Mouse (Mus musculus) hematopoietic stem cell, adult 5-6 weeks (primary cell): ENCODE results near the gene Kcne3. TPM values are rescaled to one million over a fixed set of nuclear protein-coding genes. Genes with fewer than 3 reads are reported as not detected.

Source experiments
- ATAC-seq, 2 experiments: fragments of 125-278 bp in 1 of 2; replicated peaks in 1 of 2; 2 replicates each; pipeline ENCODE4 v1.8.0; 2016 to 2017; ENCODE audit warnings: inconsistent platforms in 2 of 2, mild to moderate bottlenecking in 2 of 2, moderate number of reproducible peaks in 2 of 2, low read depth in 1 of 2, moderate TSS enrichment in 1 of 2; ENCODE audit not compliant: low FRiP score in 2 of 2, poor library complexity in 2 of 2, severe bottlenecking in 2 of 2, insufficient read depth in 1 of 2, low TSS enrichment in 1 of 2
- total RNA-seq: library from RNA; stranded (forward); fragments of 172-1452, 232-1000 nt; gene quantifications from 2 replicates; pipeline ENCODE4 v1.2.3, GENCODE M21; 2017

The Kcne3 gene
- total RNA-seq, 1 experiment from 2014 or later: 0.55 TPM

DNA sequence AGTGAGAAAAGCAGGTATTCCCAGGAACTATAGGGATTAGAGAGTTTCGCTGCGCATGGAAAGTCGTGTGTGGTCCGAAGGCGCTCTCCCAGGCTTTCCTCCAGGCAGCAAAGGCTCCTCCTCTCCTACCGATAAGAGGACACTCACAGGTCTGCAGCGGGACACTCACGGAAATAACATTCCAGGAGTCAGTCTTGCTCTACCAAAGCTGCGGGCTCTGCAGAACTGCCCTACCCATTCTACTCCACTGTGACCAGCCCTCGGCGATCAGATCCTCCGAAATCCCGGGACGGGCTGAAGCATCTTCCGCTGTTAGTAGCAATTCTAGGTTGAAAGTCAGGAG, 2.6 kb downstream of the Kcne3 start:
- ATAC-seq: no peak

DNA sequence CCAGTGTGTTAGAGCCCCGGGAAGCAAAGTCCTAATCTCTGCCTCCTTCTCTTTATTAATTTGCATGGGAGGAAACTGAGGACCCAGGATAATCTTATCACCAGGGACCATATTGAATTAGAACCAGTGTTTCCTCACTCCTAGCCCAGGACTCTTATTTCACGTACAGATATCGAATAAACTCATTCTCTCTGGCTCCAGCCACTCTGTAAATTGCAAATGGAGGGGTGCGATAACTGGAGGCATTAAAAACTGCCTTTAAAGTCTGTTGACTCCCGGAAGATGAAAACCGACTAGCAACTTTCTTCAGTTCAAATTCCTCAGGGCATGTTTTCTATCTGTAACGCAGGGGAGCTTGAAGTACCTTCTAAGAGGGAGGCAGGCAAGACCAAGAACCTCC, 3.1 kb downstream of the Kcne3 start:
- ATAC-seq: no peak

DNA sequence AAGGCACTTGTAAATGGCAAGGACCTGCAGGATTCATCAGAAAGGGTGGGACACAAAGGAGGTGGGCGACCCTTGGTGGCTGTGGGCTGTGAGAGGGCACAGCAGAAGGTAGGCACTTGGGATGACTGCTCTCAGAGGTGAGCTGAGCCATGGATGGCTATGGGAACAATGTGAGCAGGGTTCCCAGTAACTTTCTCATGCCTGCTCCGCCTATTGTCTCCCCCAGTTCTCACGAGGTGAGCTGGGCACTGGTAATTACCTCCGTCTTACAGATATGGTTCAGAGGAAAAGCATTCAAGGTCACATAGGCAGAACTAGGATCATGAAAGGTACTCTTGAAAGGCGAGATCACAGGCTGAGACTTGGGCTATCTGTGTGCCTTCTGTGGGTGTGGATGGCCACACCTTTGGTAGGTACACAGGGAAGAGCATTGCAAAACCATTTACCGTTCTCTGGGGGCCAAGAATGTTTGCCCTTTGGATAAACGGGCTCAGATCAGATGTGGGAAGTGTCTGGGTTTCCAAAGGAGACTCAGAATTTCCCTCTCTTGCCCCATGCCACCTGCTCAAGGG, 3.6 kb downstream of the Kcne3 start:
- no peak for ATAC-seq

GRCm38 (mm10) chr7:100181176-100181575, 4.9 kb downstream of the Kcne3 start:
- no peak for ATAC-seq

GRCm38 (mm10) chr7:100181614-100182013, 5.3 kb downstream of the Kcne3 start:
- no peak for ATAC-seq

DNA sequence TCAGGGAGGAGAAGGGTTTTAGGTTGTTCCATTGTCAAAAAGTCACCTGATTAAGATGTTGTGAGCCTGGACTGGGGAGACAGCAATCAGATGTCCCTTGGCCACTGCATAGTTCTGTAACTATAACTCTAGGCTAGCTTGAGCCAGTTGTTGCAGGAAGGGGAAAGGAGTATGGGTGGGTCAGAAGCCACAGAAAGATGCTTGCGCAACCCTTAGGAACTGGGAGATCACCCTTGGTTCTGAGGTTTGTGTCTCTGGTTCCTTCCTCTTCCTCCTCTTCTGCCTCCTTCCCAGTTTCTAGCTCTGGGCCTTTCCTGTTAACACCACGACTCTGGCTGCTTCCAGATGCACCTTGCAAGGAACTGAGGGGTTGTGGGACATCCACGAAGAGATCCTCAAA, 6.1 kb downstream of the Kcne3 start:
- no peak for ATAC-seq

DNA sequence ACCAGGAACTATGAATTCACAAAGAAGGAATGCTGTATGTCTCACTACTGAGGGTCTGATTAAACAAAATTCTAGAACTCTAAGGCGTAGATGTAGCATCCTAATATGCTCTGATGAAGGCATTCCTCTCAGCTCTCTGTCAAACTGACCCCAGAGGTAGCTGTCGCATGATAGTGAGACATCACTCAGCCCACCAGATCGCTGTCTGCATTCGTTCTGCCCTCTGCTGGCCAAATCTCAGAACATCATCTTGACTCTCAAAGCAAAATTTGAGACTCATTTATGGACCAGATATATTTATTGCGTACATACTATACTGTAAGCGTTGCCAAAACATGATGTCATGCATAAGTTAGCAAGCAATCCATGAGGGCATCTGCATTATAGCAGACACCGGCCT, 11.3 kb downstream of the Kcne3 start:
- peak; percentile 44 to 62; a peak in 1 of 4 replicates for ATAC-seq

- no peak for ATAC-seq
These were observed 13.9 kb downstream of the Kcne3 start for GRCm38 (mm10) chr7:100190167-100190566.

DNA sequence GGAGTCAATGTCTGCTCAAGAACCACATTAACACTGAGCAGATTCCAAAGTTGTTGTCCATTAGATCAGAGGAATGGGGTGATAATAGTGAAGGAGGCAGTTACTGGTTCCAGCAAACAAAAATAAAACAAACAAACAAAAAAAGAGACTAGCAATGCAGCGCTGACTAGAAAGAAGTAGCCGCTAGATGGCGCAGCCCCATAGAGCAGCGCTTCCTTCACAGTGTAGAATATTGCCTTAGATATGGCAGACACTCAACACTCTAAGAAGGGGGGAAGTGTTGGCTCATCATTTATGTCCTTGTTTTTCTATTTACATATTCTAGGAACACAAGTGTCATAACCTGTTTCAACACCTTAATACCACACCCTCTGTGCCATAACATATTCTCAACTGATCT, 14.5 kb downstream of the Kcne3 start:
- ATAC-seq: peak in 1 of 2 experiments; percentile 68; a peak in 1 of 4 replicates

- no peak for ATAC-seq
These were observed 24.9 kb downstream of the Kcne3 start for GRCm38 (mm10) chr7:100201191-100201590.

GRCm38 (mm10) chr7:100203616-100204015, 27.3 kb downstream of the Kcne3 start:
- no peak for ATAC-seq

DNA sequence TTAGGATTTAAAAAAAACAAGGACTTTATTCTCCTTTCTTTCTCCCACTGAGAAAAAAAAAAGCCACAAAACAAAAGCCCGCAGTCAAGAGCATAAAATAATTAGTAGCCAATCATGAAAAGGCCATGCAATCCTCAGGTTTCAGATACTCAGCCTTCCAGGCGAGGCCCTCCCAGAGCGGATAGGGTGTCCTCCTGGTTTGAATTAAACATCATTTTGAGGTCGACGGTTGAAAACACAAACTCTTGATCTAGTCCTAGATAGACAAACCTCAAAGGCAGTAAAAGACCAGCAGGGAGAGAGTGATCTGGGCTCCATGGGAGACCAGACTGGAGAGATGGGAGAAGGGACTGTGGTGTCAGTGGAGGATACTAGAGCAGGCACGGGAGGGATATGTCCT, 28.6 kb downstream of the Kcne3 start:
- ATAC-seq: no peak

DNA sequence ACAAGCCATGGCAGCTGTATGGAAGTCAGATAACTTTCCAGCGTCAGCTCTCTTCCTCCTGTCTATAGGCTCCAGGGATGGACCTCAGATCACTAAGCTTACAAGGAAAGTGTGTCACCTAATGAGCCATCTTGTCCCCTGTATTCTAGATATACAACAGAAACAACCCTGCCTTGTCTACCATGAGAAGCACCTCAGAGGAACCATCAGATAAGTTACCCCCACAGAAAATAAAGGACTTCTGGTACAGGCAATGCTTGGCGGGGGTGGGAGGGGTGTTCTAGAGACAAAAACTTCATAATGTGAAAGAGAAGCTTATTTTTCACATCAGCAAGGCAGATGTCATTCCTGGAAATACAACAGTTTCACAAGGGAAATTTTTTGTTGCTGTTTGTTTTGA, 29.8 kb downstream of the Kcne3 start:
- ATAC-seq: no peak

GRCm38 (mm10) chr7:100207886-100208285, 31.6 kb downstream of the Kcne3 start:
- ATAC-seq: no peak

- ATAC-seq: no peak
These were observed 38.0 kb downstream of the Kcne3 start for GRCm38 (mm10) chr7:100214310-100214709.

GRCm38 (mm10) chr7:100215116-100215732, 38.9 kb downstream of the Kcne3 start:
- ATAC-seq: no peak

- no peak for ATAC-seq
These were observed 39.7 kb downstream of the Kcne3 start for GRCm38 (mm10) chr7:100215976-100216375.

GRCm38 (mm10) chr7:100216601-100217565, 40.6 kb downstream of the Kcne3 start:
- no peak for ATAC-seq
